Mouse (Mus musculus) cortical plate, adult 2 months (tissue): ENCODE results near the gene Nap1l4.

Source experiments
- CTCF ChIP-seq: fragments of 200-500 bp; IDR thresholded peaks from 2 replicates; pipeline ENCODE4 v1.5.1; 2011; ENCODE audit warnings: mild to moderate bottlenecking, control low read depth, low read length; ENCODE audit not compliant: insufficient read depth; ENCODE audit errors: extremely low read depth
- POLR2A ChIP-seq: fragments of 200-500 bp; IDR thresholded peaks from 2 replicates; pipeline ENCODE4 v1.6.1; 2011; ENCODE audit warnings: mild to moderate bottlenecking, low read length, control low read depth; ENCODE audit not compliant: insufficient read depth; ENCODE audit errors: extremely low read depth

- TF ChIP-seq CTCF (no peak), POLR2A (no peak)
These were observed 10.2 kb downstream of the Nap1l4 start for GRCm38 (mm10) chr7:143538671-143539070.
